Mouse (Mus musculus) liver, embryonic 14.5 days (tissue): ENCODE data around the gene Wdr35.

Experiments
- CTCF ChIP-seq: IDR thresholded peaks from 2 replicates; pipeline ENCODE4 v1.5.1; 2016; ENCODE audit warnings: antibody characterized with exemption, low read depth, control low read depth
- EP300 ChIP-seq: IDR thresholded peaks from 2 replicates; pipeline ENCODE4 v1.6.1; 2016; ENCODE audit warnings: antibody characterized with exemption, low read depth

DNA sequence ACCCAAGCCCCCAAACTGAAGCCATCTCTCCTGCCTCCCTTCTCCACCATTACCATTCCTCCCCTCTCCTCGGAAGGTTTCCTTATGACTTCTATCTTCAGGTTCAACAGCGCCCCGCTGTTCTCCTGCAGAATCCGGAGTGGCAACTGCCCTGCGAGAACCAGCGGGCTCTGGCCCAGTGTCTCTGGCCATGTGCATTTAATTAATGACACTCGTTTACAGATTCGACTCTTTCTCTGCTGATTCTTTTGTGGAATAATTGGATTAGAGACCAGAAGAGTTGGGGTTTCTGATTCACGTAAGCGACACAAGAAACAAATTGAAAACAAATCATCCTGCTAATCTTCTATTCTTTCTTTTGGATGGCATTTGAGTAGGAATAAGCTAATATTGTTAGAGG, 20.6 kb upstream of the Wdr35 start:
- TF ChIP-seq CTCF, result no peak
- no peak for TF ChIP-seq EP300
